Mouse (Mus musculus) urinary bladder, postnatal 10 days (tissue): ENCODE results near the gene Tmem269.

Source experiments
- DNase-seq: peaks from one replicate; pipeline ENCODE4 v3.0.0; 2022; ENCODE audit warnings: low spot score

Tmem269 gene

GRCm38 (mm10) chr4:119218169-119218568 lies at the start of gene Tmem269:
Gene Tmem269 (minus strand): TSS chr4:119218217.
- DNase-seq, result no peak

GRCm38 (mm10) chr4:119266606-119267005 lies 48.6 kb upstream of the Tmem269 start:
- no peak for DNase-seq

- DNase-seq, result no peak
Observed at GRCm38 (mm10) chr4:119263459-119263858, 45.4 kb upstream of the Tmem269 start.

DNA sequence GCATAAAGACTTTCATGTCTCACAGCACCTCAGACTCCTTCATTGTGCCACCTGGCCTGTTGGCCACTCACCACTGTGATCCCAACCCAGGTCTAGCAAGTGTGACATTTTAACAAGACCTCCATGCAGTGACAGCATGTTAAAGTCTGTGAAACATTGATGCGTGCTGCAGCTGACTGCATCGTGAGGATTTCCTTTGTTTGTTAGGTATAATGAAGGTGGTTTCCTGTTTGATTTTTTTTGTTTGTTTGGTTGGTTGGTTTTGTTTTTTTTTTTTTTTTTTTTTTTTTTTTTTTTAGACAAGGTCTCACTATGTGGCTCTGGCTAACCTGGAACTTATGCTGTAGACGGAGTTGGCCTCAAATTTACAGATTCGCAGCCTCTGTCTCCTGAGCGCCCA lies 44.5 kb upstream of the Tmem269 start:
- DNase-seq, result no peak

DNA sequence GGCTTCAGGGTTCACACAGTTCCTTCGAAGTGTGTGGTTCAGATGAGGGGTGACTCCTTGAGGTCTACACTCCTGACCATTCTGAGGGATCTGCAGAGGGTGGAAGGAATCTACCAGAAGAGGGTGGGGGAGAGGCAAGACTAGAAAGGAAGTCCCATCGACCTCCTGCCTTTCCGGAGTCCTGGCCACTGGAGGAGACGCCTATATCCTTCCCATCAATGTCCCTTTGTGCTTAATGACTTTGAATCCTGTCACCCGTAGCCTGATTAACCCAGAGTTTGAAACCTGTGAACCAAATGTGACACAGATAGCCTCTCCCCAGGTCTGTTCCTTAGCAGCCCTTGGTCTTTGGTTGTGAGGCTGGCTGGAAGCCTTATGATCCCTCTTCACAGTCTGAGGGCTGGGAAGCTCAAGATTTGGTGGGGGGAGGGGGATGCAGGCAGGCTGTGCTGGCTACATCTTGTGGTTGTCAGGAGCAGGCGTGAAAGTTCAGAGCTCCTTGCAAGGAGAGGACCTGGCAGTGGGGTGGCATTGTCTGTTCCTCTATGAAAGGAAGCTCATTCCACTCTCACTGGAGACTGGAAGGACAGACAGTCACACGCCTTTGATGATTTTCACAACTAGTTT lies 43.2 kb upstream of the Tmem269 start:
- DNase-seq, result no peak

DNA sequence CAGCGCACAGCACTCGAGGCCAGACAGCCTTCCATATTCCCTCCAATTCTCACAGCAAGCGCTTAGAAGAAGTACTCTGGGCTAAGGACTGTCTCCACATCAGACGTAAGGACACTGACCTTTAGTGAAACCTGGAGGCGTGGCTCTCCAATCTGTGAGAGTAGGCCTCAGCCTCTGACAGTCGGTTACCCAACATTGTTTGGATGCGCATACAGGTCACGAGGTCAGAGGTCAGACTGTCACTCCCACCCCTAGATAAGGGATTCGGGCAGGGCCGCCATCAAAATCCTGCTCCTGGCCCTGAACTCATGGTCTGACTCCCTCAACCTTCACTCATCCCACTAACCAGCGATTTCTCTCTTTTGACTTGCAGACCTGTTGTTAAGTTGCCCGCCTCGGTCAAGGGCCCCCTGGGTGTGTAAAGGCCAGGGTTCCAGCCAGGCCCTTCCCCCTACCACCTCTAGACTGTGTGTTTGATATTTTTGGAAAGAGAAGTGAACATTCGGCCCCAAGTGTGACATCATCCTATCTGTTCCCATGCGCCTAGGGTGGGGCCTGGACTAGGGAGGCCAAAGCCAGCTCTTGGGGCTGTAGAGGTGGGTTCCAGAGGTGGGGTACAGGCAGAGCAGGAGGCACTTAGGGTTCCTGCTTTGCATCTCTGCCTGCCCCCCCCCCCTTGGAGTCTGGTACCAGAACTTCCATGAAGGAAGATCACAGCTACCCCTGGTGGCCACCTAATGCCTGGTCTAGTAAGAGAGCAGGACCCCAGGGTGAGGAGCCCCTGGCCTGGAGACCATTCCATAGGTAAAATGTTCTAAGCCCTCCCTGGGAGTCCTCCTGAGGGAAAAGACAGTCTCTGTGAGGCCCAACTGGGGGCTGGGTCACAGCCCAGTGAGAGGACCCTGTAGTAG lies 41.6 kb upstream of the Tmem269 start:
- DNase-seq, result no peak

DNA sequence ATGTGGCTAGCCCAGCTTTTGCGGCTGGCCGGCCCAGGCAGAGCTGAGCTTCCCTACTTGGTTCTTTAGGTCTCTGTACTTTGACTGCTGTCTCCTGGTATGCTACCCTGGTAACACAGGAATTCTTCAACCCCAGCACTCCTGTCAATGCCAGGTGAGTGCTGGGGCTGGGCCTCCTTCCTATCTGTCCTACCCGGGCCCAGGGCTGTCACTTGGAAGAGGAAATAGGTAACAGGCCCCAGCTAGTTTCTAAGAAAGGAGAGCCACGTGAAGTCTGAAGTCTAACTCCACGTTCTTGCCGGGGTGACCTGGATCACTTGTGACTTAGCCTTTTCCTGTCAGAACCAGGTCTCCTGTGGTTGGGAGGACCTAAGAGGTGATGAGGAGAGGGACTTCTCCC lies 39.1 kb upstream of the Tmem269 start:
- DNase-seq, result no peak

GRCm38 (mm10) chr4:119255351-119255750 lies 37.3 kb upstream of the Tmem269 start, which contains the start of gene Cldn19:
Gene Cldn19 (plus strand): TSS chr4:119255414.
- DNase-seq, result no peak

DNA sequence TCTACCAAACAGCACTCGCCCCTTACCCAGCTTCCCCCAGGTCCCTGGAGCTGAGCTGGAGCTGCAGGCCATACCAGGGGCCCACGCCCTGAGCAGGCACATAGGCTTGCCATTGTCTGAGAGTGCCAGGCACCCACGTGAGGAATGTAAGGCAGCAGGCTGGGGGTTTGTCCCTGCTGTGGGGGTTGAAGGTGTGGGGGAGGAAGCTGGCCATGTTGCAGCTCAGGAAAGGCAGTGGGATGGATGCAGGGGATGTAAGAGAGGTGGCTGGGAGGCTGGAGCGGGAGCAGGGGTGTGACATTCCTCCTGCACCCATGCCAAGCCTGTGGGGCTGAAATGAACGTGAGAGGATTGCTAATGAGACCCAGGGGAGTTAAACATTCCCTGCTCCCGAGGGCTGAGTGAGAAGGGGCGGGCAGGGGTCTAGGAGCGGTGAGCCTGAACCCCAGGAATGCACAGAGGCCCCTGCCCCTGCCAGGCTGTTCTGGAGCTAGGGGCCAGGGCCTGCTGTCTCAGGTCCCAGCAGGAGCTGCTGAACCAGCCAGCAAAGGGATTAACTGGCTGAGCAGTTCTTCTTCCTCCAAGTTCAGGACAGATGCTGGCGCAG lies 36.1 kb upstream of the Tmem269 start:
- no peak for DNase-seq

- no peak for DNase-seq
Observed at GRCm38 (mm10) chr4:119252025-119252808, 34.2 kb upstream of the Tmem269 start.

DNA sequence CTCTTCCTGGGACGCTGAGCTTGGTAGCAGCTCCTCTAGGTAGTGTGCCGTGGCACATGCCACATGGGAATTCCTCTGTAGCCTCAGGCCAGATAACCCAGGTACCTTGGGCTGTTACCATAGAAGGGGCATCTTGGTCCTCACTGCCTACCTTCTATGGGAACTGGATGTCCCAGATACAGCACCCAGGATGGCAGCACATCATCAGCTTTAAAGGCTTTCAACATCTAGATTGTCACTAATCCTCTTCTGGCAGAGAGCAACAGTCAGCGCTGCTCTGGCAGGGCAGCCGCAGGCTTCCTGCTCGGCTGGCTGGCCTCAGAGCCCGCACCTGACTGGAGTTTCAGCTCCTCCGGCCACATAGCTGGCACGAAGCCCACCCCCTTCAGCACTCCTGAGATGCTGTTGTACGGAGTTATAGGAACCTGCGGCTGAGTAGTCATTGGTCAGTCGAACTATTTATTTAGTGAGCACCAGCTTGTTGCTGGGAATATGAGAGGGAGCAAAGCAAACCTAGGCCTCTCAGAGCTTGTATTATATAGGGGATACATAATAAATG lies 30.5 kb upstream of the Tmem269 start:
- no peak for DNase-seq

DNA sequence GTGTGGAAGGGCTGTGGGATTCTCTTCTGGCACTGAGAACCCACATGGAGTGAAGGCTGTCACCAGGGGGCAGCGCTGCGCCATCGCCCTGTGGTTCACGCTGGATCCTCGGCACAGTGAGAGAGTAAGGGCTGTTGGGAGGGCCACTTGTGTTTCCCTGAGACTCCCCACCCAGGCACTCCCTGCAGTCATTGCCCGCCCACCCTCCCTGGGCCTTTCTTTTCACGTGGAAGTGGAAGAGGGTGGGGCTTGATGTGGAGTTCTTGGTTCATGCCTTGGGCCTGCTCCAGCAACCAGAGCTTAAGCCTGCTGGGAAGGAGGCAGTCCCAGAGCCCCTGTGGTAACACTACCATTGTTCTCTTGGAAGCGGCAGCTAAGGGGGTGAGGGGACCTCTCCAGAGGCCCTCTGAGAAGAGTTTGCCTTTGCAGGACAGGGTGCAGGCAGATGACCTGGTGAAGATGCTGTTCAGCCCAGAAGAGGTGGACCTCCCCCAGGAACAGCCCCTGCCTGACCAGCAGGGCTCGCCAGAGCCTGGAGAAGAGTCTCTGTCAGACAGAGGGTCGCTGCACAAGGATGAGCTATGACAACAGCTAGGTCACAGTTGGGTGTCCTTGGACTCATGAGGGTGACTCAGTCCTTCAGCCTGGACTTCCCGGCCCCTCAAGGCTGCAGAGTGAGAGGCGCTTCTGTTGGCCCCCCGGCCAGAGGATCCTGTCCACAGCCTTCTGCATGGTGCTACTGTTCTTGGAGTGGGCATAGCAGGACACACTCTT lies 29.6 kb upstream of the Tmem269 start:
- no peak for DNase-seq

DNA sequence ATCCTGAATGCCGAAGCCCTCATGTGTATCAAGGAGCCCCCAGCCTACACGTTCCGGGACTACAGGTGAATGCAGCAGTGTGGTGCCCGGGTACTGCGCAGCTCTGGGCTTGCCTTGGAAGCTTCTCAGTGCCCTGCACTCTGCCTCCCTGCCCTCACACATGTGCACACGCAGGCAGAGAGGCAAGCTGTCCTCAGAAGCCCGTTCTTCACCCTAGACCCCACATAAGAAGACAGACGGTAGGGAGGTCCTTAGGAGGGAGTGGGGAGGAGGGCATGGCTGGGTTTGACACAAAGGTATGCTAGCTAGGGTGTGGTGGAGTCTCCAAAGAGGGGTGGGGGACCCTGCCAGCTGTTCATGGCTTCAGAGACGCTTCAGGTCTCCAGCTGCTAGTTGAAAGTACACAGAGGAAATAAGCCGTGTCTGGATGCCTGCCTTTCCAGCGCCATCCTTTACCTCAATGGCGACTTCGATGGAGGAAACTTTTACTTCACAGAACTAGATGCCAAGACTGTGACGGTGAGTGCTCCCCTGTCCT lies 28.7 kb upstream of the Tmem269 start:
- no peak for DNase-seq

DNA sequence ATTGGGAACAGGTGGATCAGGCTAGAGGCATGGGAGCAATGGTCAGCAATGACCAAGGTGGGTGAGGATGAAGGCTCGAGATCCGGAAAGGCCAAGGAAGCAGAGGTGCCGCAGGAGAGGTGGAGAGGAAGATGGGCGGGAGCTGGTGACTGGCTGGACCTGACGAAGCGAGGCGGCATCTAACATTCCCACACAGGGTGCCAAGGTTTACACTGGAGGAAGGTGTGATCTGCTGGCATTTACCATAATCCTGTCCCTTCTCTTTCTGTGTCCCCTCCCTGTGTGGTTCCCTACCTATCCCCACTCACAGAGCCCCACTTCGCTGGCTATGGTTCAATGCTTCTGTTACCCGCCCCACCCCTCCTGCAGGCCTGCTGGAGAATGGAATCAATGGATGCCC lies 27.9 kb upstream of the Tmem269 start:
- no peak for DNase-seq

GRCm38 (mm10) chr4:119245556-119245955 lies 27.5 kb upstream of the Tmem269 start:
- DNase-seq, result no peak

GRCm38 (mm10) chr4:119244468-119245240 lies 26.6 kb upstream of the Tmem269 start:
- no peak for DNase-seq

GRCm38 (mm10) chr4:119242571-119242970 lies 24.6 kb upstream of the Tmem269 start:
- DNase-seq, result no peak

GRCm38 (mm10) chr4:119241664-119242063 lies 23.6 kb upstream of the Tmem269 start:
- DNase-seq, result no peak

DNA sequence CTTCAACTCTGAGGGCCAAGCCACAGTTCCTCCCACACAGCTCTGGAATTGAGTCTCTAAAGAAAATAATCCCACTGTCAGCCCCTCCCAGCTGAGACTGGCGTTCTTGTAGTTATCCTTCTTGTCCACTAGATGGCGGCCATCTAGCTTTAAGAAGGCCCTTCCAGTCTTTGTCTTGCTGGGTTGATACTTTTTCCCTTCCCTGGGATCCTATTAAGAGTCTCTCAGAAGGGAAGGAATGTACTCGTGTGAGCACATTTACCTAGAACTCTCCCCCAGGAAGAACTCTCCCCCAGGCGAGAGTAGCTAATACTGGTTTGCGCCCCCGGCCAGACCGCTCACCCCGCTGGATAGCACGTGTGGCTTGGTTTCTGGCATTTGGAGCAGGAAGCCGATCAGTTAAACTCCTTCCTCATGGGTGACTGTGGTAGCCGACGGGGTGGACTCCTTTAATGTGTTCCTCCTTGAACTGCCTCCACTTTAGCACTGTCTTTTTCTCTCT lies 21.2 kb upstream of the Tmem269 start:
- no peak for DNase-seq

- DNase-seq, result no peak
Observed at GRCm38 (mm10) chr4:119238661-119239060, 20.6 kb upstream of the Tmem269 start.
